Mouse (Mus musculus): ENCODE measurements at regions not wholly inside any gene's neighbourhood (a gene's known extent, or its start where the extent isn't known, plus 50 kb on each side); places are given as distances from the start of the nearest gene placed in this dataset.
"Not testable (repeated sequence)": the region's sequence is repeated elsewhere in the genome, so short reads cannot be mapped to it uniquely, and the experiment has no call there.

- DNase-seq (ENCODE audit: low spot score in 2 of 2), result not testable (repeated sequence)
Measured at GRCm38 (mm10) chr6:22444856-22445255, 88.8 kb upstream of the Fam3c start.

DNA sequence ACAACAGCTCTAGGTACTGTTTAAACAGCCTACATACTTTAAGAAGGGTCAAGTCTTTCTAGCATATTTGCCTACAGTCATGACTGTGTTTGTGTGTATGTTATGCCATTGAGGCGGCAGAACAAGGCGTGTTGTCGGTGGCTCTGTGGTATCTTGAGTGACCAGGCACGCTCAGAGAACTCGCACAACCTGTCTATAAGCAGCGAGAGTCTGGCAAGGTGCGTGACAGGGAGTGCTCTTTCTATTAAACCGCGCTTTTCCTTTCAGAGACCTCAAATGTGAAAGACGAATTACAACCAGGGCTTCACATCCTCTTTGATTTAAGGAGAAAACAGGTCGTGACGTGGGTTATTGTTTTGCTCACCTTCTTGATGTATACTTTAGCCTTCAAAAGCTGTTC, 88.2 kb upstream of the Fam3c start:
- no peak for DNase-seq (ENCODE audit: low spot score in 2 of 2)

DNA sequence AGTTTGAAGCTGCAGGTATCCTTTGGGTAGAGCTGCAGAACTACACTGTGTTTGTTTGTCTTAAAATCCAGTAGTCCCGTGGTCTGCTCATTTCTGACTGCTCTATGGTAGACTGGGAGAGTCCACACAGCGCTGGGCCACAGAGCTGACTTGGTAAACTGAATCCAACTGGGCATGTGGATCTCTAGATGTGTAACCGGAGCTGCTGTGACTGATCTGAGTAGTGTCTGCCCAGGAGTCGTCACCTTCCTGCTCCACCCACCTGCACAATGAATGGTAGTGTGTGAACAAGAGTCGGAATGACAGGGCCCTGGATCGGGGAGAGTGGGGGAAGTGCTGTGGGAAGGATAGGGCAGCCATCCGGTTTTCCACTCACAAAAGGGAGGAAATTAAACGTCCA, 87.5 kb upstream of the Fam3c start:
- DNase-seq (ENCODE audit: low spot score in 2 of 2), result no peak

DNA sequence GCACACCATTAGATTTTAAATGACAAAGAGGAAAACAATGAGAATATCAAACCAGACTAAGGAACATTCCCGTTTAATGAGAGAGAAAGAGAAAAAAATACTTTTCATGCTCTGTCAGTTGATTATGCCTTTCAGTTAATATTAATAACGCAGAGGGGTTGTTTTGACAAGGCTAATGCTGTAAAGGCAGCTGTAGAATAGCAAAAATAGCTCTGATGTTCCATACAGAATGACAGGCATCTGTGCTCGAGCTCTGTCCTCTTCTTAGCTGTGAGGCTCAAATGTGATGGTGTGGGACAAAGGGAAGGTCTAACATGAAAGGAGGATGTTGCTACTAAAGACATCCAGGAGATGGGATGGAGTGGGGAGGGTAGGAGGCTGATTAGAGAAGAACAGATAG, 87.1 kb upstream of the Fam3c start:
- no peak for DNase-seq (ENCODE audit: low spot score in 2 of 2)

DNA sequence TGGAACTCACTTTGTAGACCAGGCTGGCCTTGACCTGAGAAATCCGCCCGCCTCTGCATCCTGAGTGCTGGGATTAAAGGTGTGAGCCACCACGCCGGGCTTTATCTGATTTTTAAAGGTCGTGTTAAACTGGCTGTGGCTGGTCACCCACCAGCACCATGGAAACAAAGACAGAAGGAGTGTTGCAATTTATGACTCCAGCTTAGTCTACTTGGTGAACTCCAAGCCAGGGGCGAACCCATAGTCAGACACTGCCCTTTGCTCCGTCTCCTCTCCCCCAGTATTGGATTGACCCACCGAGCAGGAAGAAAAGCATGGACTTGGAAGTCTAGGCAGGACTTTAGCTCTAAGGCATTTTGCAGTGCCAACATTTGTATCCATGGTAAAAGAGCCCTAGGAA, 86.5 kb upstream of the Fam3c start:
- DNase-seq (ENCODE audit: low spot score in 2 of 2), result no peak

DNA sequence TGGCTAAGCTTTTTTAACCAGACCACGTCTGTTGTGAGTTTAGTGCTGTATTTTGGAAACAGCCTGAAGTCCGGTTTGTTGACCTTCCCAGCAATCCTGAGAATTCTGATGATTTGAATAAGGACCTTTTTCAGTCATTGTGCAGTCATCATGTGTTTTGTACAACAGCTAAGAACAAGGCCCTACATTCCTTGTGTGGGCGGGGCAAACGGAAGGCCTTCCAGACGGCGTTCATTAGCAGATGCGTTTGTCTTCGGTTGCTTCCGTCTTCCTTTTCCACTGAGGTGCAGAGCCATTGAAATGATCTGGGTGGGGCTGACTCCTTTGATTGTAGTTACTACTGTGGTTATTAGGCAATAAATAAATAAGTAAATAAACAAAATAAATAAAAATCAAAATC, 83.8 kb upstream of the Fam3c start:
- no peak for DNase-seq (ENCODE audit: low spot score in 2 of 2)

- DNase-seq (ENCODE audit: low spot score in 2 of 2), result peak in 1 of 2 experiments; percentile 8
Measured at GRCm38 (mm10) chr6:22429026-22429425, 73.0 kb upstream of the Fam3c start.

- DNase-seq (ENCODE audit: low spot score in 2 of 2), result no peak
Measured at GRCm38 (mm10) chr6:22424161-22424807, 68.2 kb upstream of the Fam3c start.

- DNase-seq (ENCODE audit: low spot score in 2 of 2), result no peak
Measured at GRCm38 (mm10) chr6:22423070-22423980, 67.3 kb upstream of the Fam3c start.

GRCm38 (mm10) chr6:22421551-22421950, 65.5 kb upstream of the Fam3c start:
- DNase-seq (ENCODE audit: low spot score in 2 of 2), result no peak

DNA sequence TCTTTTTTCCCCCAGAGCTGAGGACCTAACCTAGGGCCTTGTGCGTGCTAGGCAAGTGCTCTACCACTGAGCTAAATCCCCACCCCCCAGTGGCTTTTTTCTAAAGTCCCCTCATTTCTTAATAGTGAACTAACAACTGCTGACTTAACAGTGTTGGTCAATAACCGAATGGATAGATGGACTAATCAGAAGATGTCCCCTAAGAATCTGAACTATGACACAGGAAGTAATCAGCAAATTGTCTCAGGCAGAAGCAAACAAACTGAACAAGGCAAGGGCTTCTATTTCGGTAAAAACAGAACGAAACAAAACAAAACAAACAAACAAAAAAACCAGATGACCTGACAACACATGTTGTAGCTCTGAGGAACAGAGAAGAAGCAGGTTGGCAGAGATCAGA, 62.2 kb upstream of the Fam3c start:
- no peak for DNase-seq (ENCODE audit: low spot score in 2 of 2)

DNA sequence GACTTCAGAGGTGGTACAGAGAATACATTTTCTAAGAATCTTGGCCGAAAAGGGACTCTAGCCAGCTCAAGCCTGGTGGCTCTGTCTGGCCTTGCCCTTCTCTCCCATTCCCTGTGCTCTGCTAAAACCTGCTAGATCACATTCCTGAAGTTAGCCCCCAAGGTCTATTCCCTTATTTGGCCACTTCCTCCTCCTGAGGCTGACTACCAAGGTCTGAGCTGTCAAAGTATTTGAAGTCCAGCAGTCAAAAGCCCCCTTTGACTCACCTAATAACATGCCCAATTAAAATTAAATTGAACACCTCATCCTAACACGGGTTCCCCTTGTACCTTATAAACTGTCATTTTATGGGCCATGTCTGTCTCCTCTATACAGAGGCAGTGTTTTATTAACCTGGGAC, 61.1 kb upstream of the Fam3c start:
- DNase-seq (ENCODE audit: low spot score in 2 of 2), result no peak

DNA sequence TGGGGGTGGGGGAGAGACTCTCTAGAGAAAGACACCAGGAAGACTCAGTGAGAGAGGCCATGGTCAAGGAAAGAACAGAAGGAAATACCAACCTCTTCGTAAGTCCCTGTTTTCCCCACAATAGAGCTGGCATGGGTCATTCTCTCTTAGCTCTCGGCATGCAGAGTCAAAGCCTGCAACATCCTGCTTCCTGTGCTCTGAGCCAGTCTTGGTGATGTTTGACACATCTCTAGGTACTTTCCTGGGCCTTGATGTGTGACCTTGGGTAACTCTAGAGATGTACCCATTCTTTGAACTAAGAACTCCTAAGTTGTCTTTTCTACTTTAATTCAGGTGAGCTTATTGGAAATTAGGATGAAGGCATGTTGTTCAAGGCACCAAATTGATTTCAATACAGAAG, 55.8 kb upstream of the Fam3c start:
- DNase-seq (ENCODE audit: low spot score in 2 of 2), result no peak

- DNase-seq (ENCODE audit: low spot score in 2 of 2), result no peak
Measured at GRCm38 (mm10) chr6:22408808-22409589, 53.0 kb upstream of the Fam3c start.

Measured in layer of hippocampus, adult 8-10 months (tissue).